Mouse (Mus musculus): ENCODE results near the gene Paqr9.

Paqr9 gene

GRCm38 (mm10) chr9:95546679-95547078 is 12.8 kb upstream of the Paqr9 start:
- DNase-seq = no peak

GRCm38 (mm10) chr9:95549626-95550411 is 9.6 kb upstream of the Paqr9 start:
- no peak for DNase-seq

DNA sequence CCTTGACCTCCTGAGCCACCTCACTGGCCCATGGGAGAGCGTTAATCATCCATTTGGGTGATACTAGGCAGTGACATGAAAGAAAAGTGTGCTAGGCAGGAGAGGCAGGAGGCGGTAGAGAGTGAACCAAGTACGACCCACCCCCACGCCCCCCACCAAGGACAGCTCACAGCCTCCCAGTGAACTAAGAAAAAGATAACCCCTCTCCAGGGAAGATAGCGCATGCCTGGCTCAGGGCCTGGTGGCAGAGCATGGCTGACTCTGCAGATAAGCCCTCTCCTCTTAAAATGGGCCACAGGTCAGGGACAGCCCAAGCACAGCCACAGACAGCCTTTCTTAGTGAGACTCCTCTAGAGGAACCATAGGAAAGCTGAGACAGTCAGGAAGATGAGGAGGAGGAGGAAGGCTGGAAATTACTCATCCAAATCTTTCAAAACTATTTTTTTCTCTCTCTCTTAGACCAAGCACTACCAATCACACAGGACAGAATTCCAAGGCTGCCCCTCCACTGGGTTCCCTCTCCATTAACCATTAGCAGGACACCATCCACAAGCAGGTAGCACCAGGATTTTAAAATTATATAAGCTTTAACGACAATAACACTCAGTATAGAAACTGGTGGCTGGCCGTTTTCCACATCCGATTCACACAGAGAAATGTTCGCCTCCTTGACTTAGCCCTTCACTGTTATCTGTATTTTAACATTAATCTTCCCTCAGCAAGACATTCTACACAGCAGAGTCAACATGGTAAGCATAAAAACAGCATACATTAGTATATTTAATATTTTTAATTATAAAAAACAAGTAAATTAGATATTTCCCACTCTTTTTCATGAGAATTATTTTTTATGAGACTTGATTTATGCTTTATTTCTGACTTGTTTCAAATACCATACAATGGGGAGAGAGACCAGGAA is 8.3 kb upstream of the Paqr9 start:
- DNase-seq = no peak

DNA sequence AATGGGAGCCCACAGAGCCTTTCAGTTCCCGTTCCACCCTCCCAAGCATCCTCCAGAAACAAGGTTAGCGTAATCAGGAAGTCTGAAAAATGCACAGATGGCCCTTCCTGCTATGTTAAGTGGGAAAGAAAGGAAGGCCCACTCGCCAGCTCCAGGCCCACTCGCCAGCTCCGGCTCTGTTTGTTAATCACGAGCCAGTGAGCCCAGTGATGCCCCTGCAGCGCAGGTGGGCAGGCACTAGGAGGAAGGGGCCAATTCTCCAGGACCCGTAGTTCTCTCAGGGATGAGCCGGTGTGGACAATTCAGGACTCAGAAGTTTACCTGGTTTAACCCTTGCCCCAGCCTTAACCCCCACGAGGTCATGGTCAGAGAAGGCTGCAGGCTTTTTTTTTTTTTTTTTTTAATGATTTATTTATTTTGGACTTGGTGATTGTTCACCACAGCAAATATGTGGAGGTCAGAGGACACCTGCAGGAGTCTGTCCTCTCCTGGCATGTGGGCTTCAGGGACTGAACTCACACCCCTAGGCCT is 7.2 kb upstream of the Paqr9 start:
- DNase-seq = no peak

- no peak for DNase-seq
Measured at GRCm38 (mm10) chr9:95554231-95555221, 4.9 kb upstream of the Paqr9 start.

- DNase-seq = no peak
Measured at GRCm38 (mm10) chr9:95555233-95555740, 4.2 kb upstream of the Paqr9 start.

GRCm38 (mm10) chr9:95556067-95556512 is 3.4 kb upstream of the Paqr9 start:
- DNase-seq = no peak

DNA sequence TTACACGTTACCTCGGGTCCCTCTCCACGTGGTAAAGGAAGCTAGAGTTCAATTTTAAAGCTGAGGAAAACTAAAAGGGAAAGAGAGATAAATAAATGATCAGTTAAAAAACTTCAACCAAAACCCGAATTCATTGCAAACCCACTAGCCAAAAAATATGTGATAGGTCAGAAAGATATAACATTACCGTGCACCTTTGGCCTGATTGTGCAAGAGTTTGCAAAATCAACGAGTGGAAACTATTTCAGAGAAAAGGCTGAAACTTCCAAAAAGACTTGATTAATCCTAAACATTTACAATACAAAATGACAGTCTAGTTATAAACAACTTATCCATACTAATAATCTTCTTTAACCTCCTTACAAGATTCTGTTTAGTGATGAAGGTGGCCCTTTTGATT is 1.7 kb upstream of the Paqr9 start:
- no peak for DNase-seq

GRCm38 (mm10) chr9:95558726-95559058 is 765 bp upstream of the Paqr9 start:
- DNase-seq = no peak

- DNase-seq = no peak
Measured at GRCm38 (mm10) chr9:95559936-95560735, 679 bp downstream of the Paqr9 start.

DNA sequence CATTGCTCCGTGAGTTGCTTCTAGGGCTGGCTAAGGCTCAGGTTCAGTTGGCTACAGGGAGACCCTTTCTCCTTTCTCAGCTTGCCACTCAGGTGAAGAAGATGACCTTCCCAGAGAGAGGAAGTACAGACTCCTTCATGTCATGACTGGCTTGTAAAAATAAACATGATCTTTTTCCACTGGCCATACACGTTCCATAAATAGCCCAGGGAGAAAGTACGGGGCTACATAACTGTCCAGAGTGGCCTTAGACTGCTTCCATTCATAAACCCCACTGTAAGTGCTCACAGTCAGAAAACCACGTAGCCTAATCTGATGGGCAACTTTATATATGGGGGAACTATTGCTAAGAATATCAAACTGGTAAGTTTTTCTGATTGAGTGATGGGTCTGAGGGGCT is 4.6 kb downstream of the Paqr9 start:
- DNase-seq = no peak

- no peak for DNase-seq
Measured at GRCm38 (mm10) chr9:95566394-95566793, 6.9 kb downstream of the Paqr9 start.

- no peak for DNase-seq
Measured at GRCm38 (mm10) chr9:95566931-95567330, 7.5 kb downstream of the Paqr9 start.

DNA sequence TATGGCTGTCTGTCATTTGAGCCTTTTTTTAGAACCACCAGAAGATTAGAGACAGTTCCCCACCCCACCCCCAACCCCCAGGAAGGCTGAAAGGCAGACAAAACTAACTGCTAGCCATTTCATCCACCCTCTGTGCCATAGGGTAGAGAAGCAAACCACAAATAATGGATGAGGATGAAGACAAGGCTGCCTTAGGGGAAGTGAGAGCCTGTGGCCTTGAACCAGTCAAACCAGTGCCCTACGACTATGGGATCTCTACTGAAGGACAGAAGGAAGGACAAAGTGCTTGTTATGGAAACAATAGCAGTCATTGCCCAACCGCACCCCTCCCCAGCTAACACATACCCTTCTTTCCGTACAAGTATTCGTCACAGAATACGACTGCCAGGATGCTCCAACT is 9.8 kb downstream of the Paqr9 start:
- no peak for DNase-seq

DNA sequence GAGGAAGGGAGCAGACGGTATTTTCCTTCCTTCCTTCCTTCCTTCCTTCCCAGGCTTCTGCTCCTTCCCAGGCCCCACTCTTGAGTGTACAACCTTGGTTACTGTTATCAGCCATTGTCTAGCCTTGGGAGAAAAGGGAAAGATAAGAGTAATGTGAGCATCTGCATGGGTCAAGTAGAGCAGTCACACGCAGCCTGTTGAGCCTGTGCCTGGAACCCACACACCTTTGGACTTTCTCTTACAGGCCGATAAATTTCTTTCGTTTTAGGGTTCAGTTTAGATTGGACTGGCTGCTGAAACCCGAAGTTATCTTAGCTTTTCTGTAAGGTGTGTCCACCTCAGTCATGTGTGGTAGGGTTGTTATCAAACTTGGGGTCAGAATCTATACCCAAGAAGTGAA is 10.5 kb downstream of the Paqr9 start:
- DNase-seq = no peak

- no peak for DNase-seq
Measured at GRCm38 (mm10) chr9:95570604-95571003, 11.1 kb downstream of the Paqr9 start.

DNA sequence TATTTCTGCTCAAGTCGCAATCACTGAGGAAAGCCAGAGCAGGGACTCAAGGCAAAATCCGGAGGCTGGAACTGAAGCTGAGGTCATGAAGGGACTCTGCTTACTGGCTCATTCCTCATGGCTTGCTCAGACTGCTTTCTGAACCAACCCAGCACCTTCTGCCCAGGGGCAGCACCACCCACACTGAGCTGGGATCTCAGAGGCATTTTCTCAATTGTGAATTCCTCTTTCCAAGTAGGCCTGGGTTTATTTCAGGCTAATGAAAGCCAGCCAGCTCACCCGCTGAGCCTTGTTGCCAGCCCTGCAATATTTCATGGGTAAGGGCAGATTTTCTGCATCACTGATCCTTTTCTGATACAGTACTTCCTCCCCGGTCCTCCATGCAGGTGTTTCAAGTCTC is 12.0 kb downstream of the Paqr9 start:
- DNase-seq = no peak

GRCm38 (mm10) chr9:95572558-95572957 is 13.1 kb downstream of the Paqr9 start:
- no peak for DNase-seq

DNA sequence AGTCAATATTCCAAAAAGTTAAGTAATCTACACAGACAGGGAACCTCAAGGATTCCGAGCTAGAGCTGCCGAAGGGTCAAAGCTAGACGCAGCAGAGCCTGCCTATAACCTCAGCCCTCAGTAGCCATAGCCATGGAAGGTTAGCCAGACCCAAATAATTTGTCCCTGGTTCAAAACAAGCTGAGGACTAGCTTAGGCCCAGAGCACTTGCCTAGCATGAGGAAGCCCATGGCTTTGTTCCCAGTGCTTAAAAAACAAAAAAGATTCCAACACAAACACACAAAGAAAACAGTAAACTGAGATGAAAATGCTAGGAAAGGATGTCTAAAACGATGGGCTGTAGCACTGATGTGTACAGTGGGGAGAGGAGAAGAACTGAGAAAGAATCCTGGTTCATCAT is 14.7 kb downstream of the Paqr9 start:
- DNase-seq = no peak

DNA sequence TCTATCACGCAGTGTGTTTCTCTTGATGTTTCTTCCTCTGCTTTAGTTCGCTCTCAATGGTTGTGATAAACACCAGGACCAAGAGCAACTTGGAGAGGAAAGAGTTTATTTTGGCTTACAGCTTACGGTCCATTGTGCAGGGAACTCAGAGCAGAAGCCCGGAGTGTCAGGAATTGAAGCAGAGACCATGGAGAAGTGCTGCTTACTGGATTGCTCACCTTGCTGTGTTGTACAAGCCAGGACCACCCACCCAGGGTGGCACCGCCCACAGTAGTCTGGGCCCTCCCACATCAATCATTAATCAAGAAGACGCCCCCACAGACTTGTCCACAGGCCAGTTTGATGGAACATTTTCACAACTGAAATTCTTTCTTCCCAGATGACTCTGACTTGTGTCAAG is 18.0 kb downstream of the Paqr9 start:
- no peak for DNase-seq

DNA sequence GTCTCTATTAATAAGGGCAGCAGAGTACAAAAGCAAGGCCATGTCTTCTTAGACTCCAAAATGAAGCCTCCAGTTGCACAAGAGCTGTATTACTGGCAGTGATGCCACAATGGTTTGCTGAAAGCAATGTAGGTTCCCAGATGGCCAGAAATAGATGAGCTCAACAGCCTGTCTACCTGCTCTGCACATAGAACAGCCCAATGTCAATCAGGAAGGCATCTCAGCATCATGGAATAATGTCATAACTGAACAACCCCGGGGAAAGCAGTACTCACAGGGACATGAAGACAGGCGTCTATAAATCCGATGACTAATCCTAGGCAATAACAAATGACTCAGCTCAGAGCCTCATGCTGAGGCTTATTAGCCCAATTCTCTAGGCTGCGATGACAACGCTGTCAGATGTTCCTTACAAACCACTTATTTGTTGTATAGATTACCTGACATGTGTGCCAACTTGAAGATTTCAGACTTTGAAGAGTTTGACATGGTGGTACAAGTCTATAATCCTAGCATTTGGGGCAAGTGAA is 19.0 kb downstream of the Paqr9 start:
- DNase-seq = no peak

Data from spleen, adult 18-20 months (tissue).